7 mouse cellular contexts compared by ENCODE assay signal in genomic region chr16:56886616-56887116, GRCm38 (mm10). TPM values are rescaled to one million over a fixed set of nuclear protein-coding genes. Genes with fewer than 3 reads are reported as not detected.
A peak's percentile ranks its signal among the peaks of the same experiment; 100 is the strongest.
DNase-seq lines count a peak whose midpoint lies in the region; ATAC-seq and TF ChIP-seq lines count a peak whose summit lies in the region.

No protein-coding gene starts in this region.

- peak overlapping the region; percentile 53 for H3K4me3 ChIP-seq in lung, embryonic 16.5 days (ENCODE audit: low read length)
- peak overlapping the region; percentile 48 for H3K4me3 ChIP-seq in forebrain, embryonic 15.5 days
- peak overlapping the region in 1 of 2 experiments; percentile 42; a peak in 2 of 4 replicates for H3K4me3 ChIP-seq in liver, embryonic 14.5 days (ENCODE audit: insufficient read depth in 1 of 2, low read depth in 2 of 2, low read length in 2 of 2)
- H3K4me3 ChIP-seq in stomach, postnatal 0 days (ENCODE audit: low read depth, low read length): peak overlapping the region; percentile 50

- no peaks in the 10 kb centered on the region for H3K9me3 ChIP-seq in lung, embryonic 16.5 days (ENCODE audit: control insufficient read depth, low read length)
- no peaks in the 10 kb centered on the region for H3K9me3 ChIP-seq in forebrain, embryonic 15.5 days
- H3K9me3 ChIP-seq in liver, embryonic 14.5 days (ENCODE audit: control insufficient read depth, low read length): no peaks in the 10 kb centered on the region
- H3K9me3 ChIP-seq in stomach, postnatal 0 days (ENCODE audit: control insufficient read depth, low read length): no peaks in the 10 kb centered on the region

- ATAC-seq in lung, embryonic 16.5 days (ENCODE audit: low read depth): no peak
- ATAC-seq in forebrain, embryonic 15.5 days (replicated peaks): no peak
- no peak for ATAC-seq in liver, embryonic 14.5 days (ENCODE audit: insufficient read depth)
- ATAC-seq in stomach, postnatal 0 days (ENCODE audit: low FRiP score, low TSS enrichment): no peak

- no peaks in the 10 kb centered on the region for H3K4me1 ChIP-seq in lung, embryonic 16.5 days (replicated peaks; ENCODE audit: control insufficient read depth, insufficient read depth, low read length)
- no peaks in the 10 kb centered on the region for H3K4me1 ChIP-seq in forebrain, embryonic 15.5 days
- no peaks in the 10 kb centered on the region; a peak in 2 of 4 replicates for H3K4me1 ChIP-seq in liver, embryonic 14.5 days (replicated peaks; ENCODE audit: control insufficient read depth in 2 of 2, insufficient read depth in 2 of 2, low read length in 1 of 2)
- H3K4me1 ChIP-seq in stomach, postnatal 0 days (replicated peaks; ENCODE audit: control insufficient read depth, insufficient read depth): no peaks in the 10 kb centered on the region

- H3K27me3 ChIP-seq in lung, embryonic 16.5 days (ENCODE audit: control insufficient read depth, insufficient read depth, low read depth, low read length): no peaks in the 10 kb centered on the region
- no peaks in the 10 kb centered on the region for H3K27me3 ChIP-seq in forebrain, embryonic 15.5 days
- no peaks in the 10 kb centered on the region for H3K27me3 ChIP-seq in liver, embryonic 14.5 days (ENCODE audit: control insufficient read depth, insufficient read depth, low read length)
- H3K27me3 ChIP-seq in stomach, postnatal 0 days (ENCODE audit: control insufficient read depth, insufficient read depth, low read length): no peaks in the 10 kb centered on the region

- TF ChIP-seq CTCF in liver, embryonic 14.5 days (IDR thresholded peaks at IDR 0.05; ENCODE audit: low read depth): no peak
- no peak for TF ChIP-seq CTCF in stomach, postnatal 0 days (IDR thresholded peaks at IDR 0.05; ENCODE audit: low read depth)

- no peak overlapping the region for H3K9ac ChIP-seq in lung, embryonic 16.5 days (ENCODE audit: low read length)
- peak overlapping the region; percentile 33; the same call in 1 of the 2 replicates for H3K9ac ChIP-seq in forebrain, embryonic 15.5 days (replicated peaks)
- no peak overlapping the region for H3K9ac ChIP-seq in liver, embryonic 14.5 days (replicated peaks)
- peak overlapping the region; percentile 64; the same call in 1 of the 2 replicates for H3K9ac ChIP-seq in stomach, postnatal 0 days (ENCODE audit: low read length)

- TF ChIP-seq EP300 in liver, embryonic 14.5 days (IDR thresholded peaks at IDR 0.05; ENCODE audit: low read depth): no peak
- no peak for TF ChIP-seq EP300 in stomach, postnatal 0 days (optimal IDR thresholded peaks at IDR 0.05)

- H3K36me3 ChIP-seq in lung, embryonic 16.5 days (ENCODE audit: control insufficient read depth, insufficient read depth, low read length): no peaks in the 10 kb centered on the region
- H3K36me3 ChIP-seq in forebrain, embryonic 15.5 days: no peaks in the 10 kb centered on the region
- no peaks in the 10 kb centered on the region for H3K36me3 ChIP-seq in liver, embryonic 14.5 days (replicated peaks; ENCODE audit: control insufficient read depth, insufficient read depth, low read depth)
- no peaks in the 10 kb centered on the region for H3K36me3 ChIP-seq in stomach, postnatal 0 days (ENCODE audit: control insufficient read depth, insufficient read depth, low read length)

- no peak for DNase-seq in lung, postnatal 14 days
- no peak for DNase-seq in liver, embryonic 14.5 days (ENCODE audit: low read depth in 3 of 3, low spot score in 3 of 3)
- no peak for DNase-seq in stomach, postnatal 0 days (ENCODE audit: low spot score)
- no peak for DNase-seq in embryo, embryonic 10 days (ENCODE audit: low spot score)
- DNase-seq in adrenal gland, adult 8-10 months: no peak

- WGBS in lung, embryonic 16.5 days: 24% methylated on average over 9 of the region's 9 CpGs
- 22% methylated on average over 9 of the region's 9 CpGs for WGBS in forebrain, embryonic 15.5 days
- WGBS in liver, embryonic 14.5 days (ENCODE audit: insufficient replicate concordance): 28% methylated on average over 9 of the region's 9 CpGs
- WGBS in stomach, postnatal 0 days: 19% methylated on average over 9 of the region's 9 CpGs

- H3K27ac ChIP-seq in lung, embryonic 16.5 days (ENCODE audit: low read length): no peak overlapping the region
- no peak overlapping the region for H3K27ac ChIP-seq in forebrain, embryonic 15.5 days (replicated peaks)
- H3K27ac ChIP-seq in liver, embryonic 14.5 days: no peak overlapping the region
- no peak overlapping the region for H3K27ac ChIP-seq in stomach, postnatal 0 days (replicated peaks)

- H3K4me2 ChIP-seq in lung, embryonic 16.5 days (ENCODE audit: low read depth, low read length): peak overlapping the region; percentile 58
- H3K4me2 ChIP-seq in forebrain, embryonic 15.5 days (replicated peaks): peak overlapping the region; percentile 80
- peak overlapping the region; percentile 66; the same call in 1 of the 2 replicates for H3K4me2 ChIP-seq in liver, embryonic 14.5 days (ENCODE audit: low read depth)
- H3K4me2 ChIP-seq in stomach, postnatal 0 days (replicated peaks; ENCODE audit: low read depth): peak overlapping the region; percentile 64

RNA-seq across cellular contexts. Expression of gene Tmem45a, which starts 0.7 kb away (rescaled TPM):
- 42.5 and 46.9 TPM in 2 replicates for polyA plus RNA-seq in lung, embryonic 16.5 days (2015; fragmentation: Nextera tagmentation; extraction: Ambion mirVana)
- polyA plus RNA-seq in forebrain, embryonic 15.5 days (2015; fragmentation: Nextera tagmentation; extraction: Ambion mirVana): 2.6 and 2.7 TPM in 2 replicates
- 0.14 and 0.28 TPM in 2 replicates for polyA plus RNA-seq in liver, embryonic 14.5 days (2012; rRNA removed)
- polyA plus RNA-seq in liver, embryonic 14.5 days (2014; fragmentation: Nextera tagmentation; extraction: Ambion mirVana): 0.33 and 0.38 TPM in 2 replicates
- 48.9 and 53.3 TPM in 2 replicates for polyA plus RNA-seq in stomach, postnatal 0 days (2015; fragmentation: Nextera tagmentation; extraction: Ambion mirVana)
- total RNA-seq in adrenal gland, adult 8-10 months (2022): 1 to 10 TPM; 4.8 to 9.5 (median 6.4) TPM

RNA-seq across cellular contexts. Expression of gene Lnp1, which starts 41.2 kb away (rescaled TPM):
- 0.40 TPM in 1 of 2 replicates, not detected in the other for polyA plus RNA-seq in lung, embryonic 16.5 days (2015; fragmentation: Nextera tagmentation; extraction: Ambion mirVana)
- 0.27 TPM in 1 of 2 replicates, not detected in the other for polyA plus RNA-seq in forebrain, embryonic 15.5 days (2015; fragmentation: Nextera tagmentation; extraction: Ambion mirVana)
- not detected in 2 replicates for polyA plus RNA-seq in liver, embryonic 14.5 days (2012; rRNA removed)
- not detected in 2 replicates for polyA plus RNA-seq in liver, embryonic 14.5 days (2014; fragmentation: Nextera tagmentation; extraction: Ambion mirVana)
- polyA plus RNA-seq in stomach, postnatal 0 days (2015; fragmentation: Nextera tagmentation; extraction: Ambion mirVana): not detected in 2 replicates
- not detected for total RNA-seq in adrenal gland, adult 8-10 months (2022)

Comparison
In these comparisons a context has a peak if more than half of its experiments do, and no peak if none do; other contexts are left out.
1. H3K9ac ChIP-seq: peak in forebrain, embryonic 15.5 days (single experiment) and stomach, postnatal 0 days (single experiment); none in lung, embryonic 16.5 days (single experiment) and liver, embryonic 14.5 days (single experiment).
2. RNA of gene Tmem45a, which starts 0.7 kb away (polyA plus RNA-seq): 48.9 to 53.3 TPM in stomach, postnatal 0 days and 42.5 to 46.9 TPM in lung, embryonic 16.5 days; 2.6 to 2.7 TPM in forebrain, embryonic 15.5 days and 0.14 to 0.38 TPM in liver, embryonic 14.5 days; every median in the first group is over 10 times any median in the second.
3. Peak in every context shown above with its lines, with median percentiles within 50 percentile points of each other: H3K4me2 ChIP-seq.